Mouse (Mus musculus): ENCODE measurements around the gene Tamm41.

DNA sequence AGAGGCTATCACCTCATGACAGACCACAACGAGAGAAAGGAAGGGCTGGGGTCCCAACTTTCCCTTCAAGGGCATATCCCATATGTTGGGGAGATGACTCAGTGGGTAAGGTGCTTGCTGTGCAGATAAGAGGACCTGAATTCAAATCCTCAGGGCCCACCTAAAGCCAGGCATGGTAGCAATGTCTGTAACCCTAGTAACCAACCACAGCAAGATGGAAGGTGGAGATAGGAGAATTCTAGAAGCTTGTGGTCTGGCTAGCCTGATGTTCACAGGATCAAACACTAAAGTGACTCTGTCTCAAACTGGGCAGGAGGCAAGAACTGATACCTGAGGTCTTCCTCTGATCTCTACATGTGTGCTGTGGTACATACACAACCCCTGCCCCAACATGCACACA, 58.0 kb downstream of the Tamm41 start:
- TF ChIP-seq CTCF (IDR thresholded peaks at IDR 0.05; ENCODE audit: borderline replicate concordance, insufficient read depth, low read length) (no peak), POLR2A (IDR thresholded peaks at IDR 0.05; ENCODE audit: low read depth, low read length) (no peak)
